Mouse (Mus musculus) Muller cell, postnatal 12 days (primary cell): Measurements from ENCODE around the gene C9orf72.

Experiments
- DNase-seq: peaks from one replicate; pipeline ENCODE4 v3.0.0-alpha.2; 2015; ENCODE audit errors: inconsistent ontology term

The C9orf72 gene

DNA sequence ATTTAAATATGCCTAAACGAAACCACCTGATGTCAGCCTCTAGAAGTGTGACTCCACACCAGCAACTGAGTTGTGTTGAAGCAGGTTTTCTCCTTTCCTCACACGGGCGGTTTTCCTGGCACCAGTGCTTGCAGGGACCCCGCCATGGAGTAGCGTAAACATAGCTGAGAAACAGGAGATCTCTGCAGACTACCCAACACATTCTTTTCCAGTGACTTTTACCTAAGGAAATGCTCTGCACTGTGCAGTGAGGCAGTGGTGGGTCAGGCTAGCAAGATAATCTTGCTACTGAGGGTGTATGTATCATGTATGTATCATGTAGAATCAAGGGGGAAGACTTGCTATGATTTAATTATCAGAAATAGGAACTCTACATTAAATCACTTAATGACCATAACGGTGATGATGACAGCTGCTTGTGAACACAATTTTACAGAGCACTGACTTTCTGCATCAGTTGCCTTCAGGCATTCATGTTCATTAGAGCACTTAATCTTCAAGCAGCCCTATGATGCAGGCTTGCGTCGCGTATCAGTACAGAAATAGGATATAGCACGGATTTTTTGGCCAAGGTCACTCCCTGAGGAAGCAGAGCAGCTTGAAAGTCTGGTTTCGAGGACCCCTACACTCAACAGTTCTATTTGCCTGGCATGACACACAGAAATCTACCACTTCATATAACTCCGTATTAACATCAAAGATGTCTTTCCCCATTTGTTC, 47.9 kb downstream of the C9orf72 start:
- DNase-seq = peak; percentile 80

DNA sequence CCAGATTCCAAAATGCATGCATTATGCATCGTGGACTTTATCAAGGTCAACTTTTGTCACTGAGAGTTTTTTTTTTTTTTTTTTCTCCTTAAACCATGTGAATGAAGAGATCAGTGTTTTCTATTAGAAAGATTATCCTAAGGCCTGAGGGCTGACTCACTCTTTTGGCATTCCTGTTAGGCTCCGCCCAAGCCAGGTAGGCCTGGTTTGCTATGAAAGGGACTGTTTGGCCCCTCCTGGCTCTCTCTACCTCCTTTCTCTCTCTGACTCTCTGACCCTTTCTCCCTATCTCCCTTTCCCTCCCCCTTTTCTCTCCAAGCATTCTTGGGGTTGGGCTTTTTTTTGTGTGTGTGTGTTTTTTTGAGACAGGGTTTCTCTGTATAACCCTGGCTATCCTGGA, 50.4 kb downstream of the C9orf72 start:
- no peak for DNase-seq

DNA sequence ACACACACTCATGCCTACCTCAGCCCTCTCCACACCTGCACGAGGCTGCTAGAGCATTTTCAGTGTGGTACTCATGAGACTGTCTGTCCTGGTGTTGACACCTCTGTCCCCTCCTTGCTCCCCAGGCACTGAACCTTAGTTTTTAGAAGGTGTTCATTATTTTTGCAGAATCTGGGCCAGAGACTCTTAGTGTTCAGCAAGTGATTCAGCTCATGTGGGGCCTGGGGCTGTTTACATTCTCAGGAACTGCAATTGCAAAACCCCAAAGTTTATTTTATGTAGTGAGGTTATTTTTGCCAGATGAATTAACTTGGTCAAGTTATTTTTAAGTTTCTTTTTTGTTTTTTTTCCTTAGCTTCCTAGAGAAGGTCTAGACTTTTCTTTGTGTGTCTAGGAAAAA, 52.4 kb downstream of the C9orf72 start:
- no peak for DNase-seq

DNA sequence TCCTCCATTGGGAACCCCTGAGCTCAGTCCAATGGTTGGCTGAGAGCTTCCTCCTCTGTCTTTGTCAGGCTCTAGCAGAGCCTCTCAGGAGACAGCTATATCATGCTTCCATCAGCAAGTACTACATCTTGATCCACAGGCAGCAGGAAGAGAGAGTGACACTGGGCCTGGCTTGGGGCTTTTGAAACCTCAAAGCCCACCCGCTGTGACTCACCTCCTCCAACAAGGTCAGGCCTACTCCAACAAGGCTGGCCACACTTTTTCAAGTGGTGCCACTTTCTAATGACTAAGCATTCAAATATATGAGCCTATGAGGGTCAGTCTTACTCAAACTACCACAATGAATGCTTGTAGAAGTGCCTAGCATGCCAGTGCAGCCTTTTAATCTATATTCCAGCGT, 53.5 kb downstream of the C9orf72 start:
- DNase-seq = no peak

DNA sequence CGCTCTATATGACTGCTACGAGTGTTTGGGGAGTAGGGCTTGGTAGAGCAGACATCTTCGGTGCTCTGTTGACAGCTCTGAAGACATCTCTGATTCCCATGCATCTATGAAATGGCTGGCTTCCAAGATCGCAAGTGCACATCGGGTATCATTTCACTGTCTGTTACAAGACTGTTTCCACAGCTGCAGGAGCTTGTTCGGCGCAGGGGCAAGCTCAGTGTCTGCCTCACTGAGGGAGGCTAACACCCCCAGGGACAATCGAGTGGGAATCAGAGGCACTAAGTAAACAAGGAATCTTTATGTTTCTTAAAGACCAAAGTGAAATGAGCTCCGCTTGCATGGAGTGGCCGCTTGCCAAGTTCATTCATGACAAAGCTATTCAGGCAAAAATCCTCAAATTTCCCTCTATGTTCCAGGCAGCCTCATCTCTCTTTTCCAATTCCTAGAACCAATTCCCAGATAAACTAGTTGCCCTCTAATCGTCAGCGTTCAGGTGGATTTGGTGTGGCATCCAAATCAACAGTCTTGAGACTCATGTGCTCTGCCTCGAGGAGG, 56.3 kb downstream of the C9orf72 start:
- peak; percentile 48 for DNase-seq

DNA sequence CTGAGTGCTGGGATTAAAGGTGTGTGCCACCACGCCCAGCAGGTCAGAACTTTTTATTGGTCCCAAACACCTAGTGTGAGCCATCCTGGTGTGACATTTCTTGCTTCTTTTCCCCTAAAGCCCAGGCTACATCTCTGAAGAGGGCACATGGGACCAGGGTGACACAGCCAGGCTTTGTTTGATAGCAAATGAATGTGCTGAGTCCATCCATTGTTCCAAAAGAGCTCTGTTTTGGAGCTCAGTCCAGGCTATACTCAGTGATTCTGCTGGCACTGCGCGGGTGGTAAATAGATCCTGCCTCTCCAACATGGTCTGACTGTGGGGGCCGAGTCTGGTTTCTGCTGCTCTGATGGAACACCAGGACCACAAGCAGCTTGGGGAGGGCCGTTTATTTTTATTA, 58.1 kb downstream of the C9orf72 start:
- DNase-seq = no peak

DNA sequence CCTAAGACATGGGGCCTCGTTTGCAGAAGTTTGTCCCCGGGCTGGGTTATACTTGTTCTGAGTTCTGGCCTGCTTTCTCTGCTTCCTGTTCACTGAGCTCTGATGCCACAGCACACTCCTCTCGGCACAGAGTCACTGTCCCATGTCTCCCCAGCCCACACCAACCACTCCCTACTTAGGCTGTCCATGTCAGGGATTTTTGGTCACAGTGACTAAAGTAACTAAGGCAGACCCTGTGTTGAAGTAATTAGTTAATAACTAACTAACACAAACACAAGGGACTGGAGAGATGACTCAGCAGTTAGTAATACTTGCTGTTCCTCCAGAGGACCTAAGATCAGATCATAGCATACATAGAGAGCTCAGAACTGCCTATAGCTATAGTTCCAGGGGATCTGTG, 60.0 kb downstream of the C9orf72 start:
- no peak for DNase-seq

DNA sequence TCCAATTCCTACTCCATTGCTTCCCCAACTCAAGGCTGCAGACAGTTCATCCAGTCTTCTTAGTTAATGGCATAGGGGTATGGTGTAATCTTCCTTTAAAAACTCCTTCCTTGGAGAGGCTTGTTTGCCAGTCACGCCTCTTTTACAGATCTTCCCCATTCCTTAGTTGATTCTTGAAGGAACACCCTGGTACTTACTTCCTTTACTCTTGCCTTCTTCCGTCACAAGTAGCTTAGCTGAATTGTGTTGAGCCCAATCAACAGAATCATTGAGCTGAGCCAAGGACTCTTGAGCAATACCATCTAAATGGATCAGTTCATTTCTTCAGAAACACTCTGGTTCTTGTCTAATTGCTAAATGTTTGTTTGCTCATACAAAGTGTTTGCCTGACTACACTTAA, 60.7 kb downstream of the C9orf72 start:
- DNase-seq = no peak

DNA sequence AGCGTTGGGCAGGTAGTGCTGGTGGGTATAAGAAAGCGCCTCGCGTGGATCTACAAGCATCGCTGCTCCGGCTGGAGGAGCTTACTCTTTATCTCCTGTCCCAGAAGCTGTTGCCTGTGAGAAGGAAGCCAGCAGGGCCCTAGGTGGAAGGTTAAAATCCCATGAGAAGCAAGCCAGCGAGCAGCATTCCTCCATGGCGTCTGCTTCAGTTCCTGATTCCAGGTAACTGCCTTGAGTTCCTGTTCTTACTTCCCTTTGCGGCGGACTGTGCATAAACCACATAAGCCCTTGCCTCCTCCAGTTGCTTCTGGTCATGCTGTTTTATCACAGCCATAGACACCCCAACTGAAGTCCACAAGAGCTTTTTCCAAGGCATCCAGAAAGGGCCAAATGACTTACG, 68.2 kb downstream of the C9orf72 start:
- no peak for DNase-seq

DNA sequence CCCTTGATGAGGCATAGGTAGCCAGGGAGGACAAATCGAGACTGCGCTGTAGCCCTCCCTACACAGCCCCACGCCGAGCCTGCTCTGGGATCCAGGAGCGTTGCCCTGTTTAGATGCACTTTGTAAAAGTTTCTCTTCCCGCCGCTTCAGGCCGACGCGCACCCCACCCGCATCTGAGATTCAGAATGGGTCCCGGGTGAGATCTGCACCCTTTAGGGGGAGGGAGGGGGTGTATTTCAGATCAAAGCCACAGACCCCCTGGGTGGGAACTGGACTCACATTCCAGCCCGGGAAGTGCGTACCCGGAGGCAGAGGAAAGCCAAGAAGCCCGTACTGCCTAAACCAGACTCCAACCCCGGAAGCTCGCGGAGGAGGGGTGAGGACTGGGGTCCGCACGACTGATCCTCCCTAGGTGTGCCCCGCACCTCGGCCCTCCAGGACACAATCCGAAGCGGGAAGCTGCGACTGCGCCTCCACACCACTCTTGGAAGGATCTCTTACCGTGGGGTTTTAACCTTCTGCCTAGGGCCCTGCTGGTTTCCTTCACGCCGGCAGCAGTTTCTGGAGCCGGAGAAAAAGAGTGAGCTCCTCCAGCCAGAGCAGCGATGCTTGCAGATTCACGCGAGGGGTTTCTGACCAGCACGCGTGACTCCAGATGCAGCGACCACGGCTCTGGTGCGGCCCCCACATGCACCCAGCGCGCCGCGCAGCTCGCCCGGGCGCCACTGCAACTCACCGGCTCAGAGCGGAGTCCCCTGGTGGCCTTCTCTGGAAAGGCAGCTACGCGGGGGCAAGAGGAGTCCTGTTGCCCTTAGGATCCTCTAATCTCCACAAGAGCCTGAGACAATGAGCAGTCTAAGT, 69.0 kb downstream of the C9orf72 start, which contains the start of gene Mob3b:
Mob3b (minus strand) TSS at position 734 of the 861 bp plus-strand sequence.
- peak; percentile 86 for DNase-seq

DNA sequence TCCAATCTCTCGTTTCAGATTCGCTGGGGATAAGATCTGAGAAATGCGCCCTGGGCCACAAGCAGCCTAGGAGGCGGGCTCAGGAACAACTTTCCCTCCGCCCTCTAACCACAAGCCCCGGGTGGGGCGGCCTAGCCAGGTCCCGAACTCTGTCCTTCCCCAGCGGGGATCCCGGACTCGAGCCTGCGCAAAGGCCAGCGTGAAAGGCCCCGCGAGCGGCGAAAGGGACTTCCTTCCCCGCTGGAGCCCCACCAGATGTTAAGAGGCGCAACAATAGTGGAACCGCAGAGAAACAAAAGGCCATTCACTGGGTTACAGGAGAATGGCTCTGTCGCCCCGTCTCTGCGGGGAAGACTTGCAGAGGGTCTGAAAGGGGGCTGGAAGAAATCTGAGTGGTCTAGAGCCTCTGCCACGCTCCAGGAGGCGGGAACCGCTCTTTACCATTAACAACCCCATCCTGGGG, 69.8 kb downstream of the C9orf72 start:
- DNase-seq = peak; percentile 86

DNA sequence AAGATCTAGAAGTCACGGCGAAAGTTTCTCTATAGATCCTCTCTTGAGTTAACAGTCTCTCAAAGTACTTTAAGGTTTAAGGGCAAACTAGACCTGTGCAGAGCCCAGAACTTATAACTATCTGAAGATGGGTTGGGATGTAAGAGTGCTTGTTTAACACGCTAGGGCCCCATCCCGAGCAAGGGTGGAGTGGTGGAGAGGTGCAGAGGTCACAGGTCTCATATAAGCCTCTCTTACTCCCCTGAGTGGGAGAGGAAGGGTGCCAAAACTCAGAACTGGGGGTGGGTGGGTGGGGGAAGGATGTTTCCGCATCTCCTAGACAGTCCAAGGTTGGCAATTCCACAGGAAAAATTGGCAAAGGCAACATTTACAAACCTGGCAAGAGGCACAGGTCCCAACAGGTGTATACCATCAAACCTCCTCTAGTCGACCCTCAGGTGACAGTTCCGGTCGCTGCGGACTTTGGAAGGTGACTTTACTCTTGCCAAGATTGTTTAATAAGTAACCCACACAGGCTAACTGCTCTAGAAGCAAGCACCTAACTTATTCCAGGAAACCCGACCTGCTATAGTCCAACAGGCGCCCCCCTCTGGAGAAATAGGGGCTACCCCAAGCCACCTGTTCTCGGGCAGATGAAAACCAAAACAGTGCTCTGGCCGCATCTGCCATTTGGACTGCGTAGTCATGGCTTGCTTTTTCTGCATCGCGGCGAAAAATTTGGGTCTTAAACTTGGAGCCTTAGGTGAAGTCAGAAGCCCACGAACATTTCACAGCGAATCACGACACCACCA, 70.6 kb downstream of the C9orf72 start:
- DNase-seq = peak; percentile 35

DNA sequence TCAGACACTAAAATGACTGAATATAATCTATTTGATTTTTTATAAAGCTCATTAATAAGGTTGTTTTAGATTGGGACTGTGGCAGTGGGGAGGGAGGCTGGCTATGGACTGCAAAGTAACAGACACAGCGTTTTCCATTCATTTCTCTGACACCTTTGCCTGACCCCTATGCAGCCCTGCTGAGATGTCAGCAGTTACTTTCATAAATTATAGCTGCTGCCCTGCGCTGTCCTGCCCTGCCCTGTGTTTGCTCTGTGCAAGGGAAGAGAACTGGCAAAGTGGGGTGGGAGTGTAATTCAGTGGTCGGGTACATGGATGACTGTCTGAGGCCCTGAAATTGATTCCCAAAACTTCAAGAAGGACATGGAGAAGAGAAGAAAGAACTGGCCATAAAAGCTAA, 71.9 kb downstream of the C9orf72 start:
- no peak for DNase-seq

DNA sequence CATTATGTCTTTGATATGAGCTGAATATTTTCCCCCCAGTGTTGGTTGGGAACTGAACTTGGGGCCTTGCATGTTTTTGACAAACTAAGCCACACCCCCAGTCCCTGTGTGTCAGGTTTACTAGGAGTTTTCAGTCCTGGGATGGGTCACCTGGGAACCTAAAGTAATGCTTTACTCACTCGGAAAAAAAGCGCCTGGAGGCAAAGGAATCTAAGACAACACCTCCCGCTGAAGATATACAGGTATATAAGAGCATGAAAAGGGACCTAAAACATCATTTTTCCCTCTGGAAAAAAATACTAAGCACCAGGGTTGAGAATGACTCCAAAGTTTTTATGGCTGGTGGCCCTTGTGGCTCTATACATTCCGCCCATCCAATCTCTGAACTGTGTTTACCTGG, 74.2 kb downstream of the C9orf72 start, which contains the start of gene Ifnk:
Ifnk (plus strand) TSS at position 301 of the 400 bp plus-strand sequence.
- DNase-seq = no peak

DNA sequence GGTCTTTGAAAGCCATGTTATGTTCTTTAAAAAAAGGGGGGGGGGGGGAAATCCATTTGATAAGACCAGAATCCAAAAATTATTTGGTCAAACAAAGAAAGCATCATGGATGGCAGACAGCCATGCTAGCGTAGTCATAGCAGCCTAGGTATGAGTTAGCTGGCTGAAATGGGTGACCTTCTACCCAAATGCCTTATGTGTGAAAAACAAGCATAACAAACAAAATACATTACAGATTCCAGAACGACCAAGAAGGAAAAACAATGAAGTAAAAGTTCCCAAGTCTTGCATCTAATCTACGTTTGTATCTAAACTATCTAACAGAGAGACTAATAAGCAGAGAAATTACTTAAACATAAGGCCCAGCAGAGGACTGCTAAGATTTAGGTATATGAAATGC, 75.3 kb downstream of the C9orf72 start:
- DNase-seq = no peak

DNA sequence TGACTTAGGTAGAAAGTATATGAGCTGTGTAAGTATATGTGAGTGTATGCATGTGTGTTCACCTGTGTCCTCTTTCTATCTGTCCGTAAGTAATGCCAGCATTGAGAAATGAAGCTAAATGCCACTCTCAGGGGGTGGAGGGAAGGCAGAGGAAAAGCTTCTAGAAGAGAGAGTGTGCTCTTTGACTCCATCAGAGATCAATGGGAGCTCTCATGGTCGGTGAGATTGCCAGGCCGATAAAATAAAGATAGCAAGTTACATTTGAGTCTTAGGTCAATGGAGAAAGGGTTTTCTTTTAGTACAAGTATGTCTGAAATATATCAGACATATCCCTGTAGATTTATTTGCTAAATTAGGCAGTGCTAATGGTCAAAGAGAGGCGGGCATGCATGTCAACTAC, 77.6 kb downstream of the C9orf72 start:
- no peak for DNase-seq

DNA sequence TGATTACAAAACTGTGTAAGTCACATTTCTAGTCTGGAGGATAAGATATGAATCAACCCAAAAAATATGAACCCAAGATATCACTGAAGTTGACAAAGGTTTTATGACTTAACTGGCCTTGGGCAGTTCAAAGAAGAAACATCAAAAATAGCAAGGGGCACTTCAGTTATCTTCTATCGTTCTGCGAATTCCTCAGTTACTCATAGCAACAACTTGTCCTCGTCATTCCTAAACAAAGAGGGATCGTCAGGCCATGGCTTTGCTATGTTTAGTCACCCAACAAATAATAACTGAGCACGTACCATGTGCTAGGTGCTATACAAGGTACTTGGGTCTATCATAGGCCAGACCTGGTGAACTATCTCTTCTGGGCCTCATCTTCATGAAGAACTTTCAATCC, 79.4 kb downstream of the C9orf72 start:
- no peak for DNase-seq

DNA sequence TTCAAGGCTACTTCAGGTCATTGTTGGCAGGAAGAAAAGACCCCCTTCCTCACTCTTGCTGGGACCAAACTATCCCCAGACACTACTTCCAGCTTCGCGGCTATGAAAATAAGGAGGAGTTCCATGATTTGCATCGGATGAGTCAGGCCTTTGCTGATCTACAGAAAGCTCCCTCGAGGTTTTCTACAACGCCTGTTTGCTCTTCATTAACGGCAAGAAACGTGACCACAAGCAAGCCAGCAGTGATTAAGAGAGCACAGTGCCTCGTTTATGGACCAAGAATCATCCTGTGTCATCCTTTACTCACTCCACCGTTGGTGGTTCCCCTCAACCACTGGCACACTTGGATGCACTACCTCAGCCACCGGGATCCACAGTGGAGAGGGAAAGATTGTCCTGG, 80.2 kb downstream of the C9orf72 start:
- no peak for DNase-seq

DNA sequence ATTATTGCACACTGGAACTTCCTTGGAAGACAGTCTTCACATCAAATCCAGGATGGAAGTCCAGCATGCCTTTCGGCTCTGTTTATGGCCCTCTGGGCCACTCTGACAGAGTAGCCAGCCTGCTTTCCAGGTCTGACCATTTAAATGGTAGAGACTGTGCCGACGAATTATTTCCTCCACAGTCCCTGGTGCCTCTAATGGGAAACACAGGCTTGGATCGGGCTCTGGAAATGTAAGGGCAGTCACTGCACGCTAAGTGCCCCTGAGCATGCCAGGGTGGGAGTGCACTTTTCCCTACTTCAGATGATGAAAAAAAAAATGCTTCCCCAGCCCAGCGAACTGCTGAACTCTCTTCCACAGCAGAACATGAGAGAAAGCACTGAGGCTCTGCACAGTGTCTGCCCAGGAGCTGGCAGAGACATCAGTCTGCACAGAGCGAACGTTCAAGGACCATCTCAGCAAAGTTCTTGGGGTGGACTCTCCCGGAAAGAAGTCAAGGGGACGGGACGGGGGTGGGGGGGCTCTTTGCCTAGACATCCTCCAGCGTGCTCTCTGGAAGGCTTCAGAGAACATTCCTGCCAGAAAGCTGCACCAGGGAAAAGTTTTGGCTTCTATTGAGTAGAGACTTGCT, 82.4 kb downstream of the C9orf72 start:
- DNase-seq = no peak
